Mouse (Mus musculus): ENCODE measurements around the gene Abhd6.

The Abhd6 gene

DNA sequence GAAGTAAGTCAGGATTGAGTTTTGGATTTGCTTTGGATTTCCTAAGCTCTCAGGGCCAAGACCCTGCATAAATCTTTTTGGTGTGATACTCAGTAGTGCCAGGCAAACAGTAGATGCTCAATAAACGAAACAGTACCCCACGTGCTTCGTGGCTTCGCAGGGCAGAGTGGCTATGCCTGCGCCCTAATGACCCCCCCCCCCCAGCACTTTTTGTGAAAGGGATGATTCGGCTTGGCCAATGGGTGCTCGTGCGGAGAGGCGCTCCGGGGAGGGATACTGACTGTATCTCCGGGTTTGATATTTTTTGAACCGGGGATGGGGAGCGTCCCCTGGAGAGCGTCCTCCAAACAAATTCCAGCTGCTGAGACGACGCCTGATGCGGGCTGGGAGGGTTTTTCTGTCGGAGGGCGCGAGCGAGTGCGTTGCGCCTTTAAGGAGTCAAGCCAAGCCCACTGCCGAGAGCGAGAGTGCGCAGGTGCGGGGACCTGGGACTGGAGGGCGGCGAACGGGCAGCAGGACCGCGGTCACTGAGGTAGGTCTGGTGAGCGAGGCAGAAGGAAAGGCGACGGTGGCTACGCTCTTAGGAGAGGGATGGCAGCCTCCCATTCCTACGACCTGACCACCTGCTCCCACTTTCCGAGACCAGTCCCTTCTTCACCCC, at the start of gene Abhd6:
TSS of gene Abhd6 (plus strand) at position 471 of the 661 bp plus-strand sequence.
- peak; percentile 84 to 86 for DNase-seq

DNA sequence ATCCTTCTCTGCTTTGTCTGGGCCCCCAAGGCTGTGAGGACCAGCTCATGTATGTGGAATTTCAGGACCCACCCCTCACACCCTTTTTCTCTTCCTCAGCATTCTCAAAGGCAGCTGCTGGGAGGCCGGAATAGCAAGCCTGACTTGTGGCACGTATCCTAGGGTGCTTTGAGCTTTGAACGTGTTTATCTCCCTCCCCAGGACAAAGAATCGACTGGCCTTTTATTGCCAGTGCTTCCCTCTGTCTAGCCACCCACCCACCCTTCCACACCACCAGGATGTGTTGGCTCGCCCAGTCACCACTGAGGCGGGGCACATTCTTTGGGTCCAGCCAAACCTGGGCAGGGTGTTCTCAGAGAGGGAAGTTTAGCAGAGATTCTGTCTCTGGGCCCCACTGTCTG, 48.6 kb upstream of the Abhd6 start:
- no peak for DNase-seq

DNA sequence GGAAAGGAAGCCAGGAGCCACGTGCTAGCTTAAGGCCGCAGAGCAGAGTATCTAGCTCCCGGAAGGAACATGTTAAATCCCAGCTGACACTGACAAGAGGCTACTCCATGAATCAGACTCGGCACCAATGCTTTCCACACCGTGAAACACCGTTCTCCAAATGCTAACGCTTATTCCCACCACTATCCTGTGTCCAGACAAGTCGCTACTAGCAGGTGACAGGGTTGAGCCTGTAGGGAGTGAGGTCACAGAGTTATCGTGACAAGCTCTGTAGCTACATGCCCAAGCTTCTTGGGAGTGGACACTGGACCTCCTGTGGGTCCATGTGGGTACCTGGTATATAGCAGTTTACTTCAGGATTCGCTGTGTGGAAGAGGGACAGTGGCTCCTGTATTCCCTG, 46.3 kb upstream of the Abhd6 start:
- DNase-seq, result no peak

DNA sequence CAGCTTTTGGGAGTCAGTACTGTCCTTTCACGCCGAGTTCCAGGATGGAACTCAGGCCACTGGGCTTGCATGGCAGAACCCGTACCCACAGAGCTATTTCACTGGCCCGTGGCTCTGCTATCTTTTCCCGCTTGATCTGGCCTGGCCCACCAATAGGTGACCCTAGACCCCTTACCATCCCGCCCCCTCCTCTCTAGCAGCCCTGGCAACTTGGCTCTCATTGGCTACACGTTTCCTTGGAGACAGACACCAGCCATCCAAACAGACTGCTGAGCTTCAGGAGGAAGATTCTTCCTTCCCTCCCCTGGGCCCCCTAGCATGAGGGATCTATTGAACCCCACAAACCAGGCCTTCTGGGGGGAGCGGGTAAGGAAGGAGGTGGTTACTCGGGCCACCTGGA, 45.7 kb upstream of the Abhd6 start, which contains the start of gene Gm45521:
TSS of gene Gm45521 (plus strand) at position 240 of the 400 bp plus-strand sequence.
- no peak for DNase-seq

DNA sequence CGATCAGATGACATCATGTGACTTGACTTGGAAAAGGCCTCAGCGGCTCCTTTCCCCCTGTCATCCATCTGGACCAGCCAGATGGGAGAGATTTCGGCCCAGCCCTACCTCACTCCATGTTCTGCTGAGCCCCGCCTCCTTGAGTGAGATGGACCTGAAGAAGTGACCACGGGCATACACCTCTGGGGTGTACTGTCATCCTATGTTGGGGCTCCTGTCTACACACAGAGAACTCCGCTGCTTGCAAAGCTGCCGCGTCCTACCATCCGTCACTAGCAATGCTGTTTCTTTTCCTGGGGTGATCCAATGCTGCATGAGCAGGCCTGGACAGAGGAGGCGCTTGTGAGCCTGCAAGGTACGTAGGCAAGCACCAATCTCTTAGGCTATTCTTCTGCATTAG, 42.1 kb upstream of the Abhd6 start:
- no peak for DNase-seq

DNA sequence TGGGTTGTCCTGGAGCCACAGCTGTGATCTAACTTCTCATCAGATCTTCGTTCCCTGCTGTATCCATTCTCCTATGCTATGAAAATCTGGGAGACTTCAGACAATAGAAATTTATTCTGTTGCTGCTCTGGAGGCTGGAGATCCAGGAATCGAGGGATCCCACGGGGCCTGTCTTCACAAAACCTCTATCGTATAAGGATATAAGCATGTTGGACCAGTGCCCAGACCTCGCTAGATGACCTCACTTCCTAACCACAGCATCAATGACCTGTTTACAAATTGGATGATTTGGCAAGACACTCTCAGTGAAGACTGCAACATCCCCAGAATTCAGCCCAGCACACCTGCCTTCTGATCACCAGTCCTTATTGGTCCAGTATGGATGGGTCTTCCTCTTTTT, 41.0 kb upstream of the Abhd6 start:
- no peak for DNase-seq

DNA sequence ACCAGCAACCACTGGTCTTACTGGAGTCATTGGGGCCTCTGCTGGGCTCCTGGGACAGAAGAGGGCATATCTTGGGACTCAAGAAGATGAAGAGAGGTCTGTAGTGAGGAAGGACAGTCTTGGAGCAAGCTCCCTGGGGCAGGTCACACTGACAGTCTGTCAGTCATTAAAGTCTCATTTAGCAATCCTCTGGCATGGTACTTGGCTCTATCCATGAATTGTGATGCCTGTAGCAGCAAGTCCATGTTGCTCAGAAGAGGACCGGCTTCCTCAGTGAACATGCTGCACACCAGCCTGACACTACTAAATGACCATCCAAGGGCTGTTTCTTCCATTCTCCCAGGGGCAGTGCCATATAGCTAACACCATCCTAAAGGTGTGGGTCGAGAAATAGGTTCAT, 40.1 kb upstream of the Abhd6 start:
- DNase-seq, result no peak

DNA sequence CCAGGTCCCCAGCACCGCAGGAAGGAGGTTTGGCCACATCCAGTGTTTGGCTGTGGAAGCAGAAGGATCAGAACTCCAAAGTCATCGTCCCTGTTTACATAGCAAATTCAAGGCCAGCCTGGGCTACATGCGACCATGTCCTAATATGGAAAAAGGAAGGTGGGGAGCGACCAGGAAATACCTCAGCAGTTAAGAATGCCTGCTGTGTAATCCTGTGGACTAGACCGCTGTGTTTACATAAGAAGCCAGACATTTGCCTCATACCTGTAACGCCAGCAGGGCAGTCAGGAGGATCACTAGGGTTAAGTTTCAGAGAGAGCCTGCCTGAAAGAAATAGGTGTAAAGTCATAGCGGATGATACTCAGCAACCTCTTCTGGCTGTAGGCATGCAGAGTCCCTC, 39.5 kb upstream of the Abhd6 start:
- no peak for DNase-seq

DNA sequence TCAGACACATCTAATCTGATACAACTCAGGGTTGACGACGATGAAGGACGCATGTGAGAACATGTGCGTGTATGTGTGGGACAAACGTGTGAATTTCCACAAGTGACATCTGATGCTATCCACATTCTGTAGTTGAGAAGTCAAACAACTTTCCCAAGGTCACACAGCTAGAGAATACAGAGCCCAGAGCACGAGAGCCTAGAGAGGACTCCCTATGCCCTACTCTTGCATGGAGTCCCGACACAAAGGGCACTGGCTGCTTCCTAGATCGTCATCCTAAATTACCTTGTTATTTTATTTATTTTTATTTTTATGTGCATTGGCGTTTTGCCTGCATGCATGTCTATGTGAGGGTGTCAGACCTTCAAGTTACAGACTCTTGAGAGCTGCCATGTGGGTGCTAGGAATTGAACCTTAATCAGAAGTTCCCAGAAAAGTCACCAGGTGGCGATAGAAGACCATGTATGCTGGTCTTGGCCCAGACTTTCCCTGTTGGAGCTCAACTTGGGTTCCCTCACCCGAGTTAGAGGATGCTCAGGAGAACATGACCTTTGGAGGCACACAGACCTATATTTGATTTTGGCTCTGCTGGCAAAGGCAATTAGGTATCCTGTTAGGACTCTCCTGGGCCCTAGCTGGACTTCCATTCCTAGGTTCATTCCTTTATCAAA, 38.3 kb upstream of the Abhd6 start:
- DNase-seq, result peak; percentile 82 to 83

DNA sequence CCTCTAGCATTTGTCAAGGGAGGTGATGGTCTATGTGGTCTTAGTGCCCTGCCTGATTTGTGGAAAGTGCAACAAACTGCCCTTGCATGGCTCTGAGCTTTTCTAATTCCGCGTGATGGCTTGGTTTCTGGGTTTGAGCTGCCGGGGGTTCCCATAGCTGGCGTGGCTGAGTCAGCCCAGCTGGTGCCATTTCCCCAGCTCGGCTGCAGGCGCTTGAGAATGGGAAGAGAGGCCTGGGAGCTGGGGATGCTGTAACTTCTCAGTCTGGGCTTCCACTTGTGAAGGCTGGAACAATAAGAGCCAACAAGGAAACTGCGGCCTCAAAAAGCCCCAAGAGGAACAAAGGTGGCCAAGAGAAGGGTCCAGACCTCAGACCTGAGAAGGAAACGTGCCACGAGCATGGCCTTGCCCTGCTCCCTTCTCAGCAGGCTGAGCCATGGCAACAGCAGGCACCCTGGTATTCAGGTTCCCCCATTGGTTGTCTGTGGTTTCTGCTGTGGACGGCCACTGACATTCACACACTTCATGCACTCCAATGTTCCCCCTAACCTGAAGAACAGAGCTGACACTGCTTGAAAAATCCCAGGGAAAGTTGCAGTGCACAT, 30.7 kb upstream of the Abhd6 start:
- DNase-seq, result no peak

DNA sequence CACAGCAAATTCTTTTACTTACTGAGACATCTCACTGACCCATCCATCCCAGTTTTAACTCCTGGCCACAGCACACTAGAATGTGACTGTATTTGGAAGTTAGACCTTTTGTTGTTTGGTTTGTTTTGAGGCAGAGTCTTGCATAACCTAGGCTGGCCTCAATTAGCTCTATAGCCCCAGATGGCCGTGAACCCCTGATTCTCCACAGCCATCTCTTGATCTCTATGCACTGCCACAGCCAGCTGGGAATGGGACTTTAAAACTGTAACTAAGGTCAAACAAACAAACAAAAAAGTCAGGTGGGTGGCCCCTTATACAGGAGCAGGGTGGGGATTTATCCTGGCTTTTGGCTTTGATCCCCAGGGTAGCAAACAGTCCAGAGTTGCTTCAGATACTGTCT, 28.1 kb upstream of the Abhd6 start:
- DNase-seq, result no peak

DNA sequence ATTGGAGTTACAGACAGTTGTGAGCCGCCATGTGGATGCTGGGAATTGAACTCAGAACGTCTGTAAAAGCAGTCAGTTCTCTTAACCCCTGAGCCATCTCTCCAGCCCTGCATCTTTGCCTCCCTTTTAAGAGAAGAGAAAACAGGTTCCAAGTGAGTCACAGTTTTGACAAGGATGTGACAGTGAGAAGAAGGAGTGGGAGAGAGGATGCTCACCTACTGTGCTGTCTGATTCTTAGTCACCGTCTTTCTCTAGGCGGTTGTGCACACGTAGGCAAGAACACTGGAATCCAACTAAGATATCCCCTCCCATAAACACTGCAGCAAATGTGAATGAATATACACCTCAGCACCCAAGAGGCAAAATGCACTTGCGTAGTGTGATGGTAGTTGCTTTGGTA, 27.5 kb upstream of the Abhd6 start:
- DNase-seq, result no peak

DNA sequence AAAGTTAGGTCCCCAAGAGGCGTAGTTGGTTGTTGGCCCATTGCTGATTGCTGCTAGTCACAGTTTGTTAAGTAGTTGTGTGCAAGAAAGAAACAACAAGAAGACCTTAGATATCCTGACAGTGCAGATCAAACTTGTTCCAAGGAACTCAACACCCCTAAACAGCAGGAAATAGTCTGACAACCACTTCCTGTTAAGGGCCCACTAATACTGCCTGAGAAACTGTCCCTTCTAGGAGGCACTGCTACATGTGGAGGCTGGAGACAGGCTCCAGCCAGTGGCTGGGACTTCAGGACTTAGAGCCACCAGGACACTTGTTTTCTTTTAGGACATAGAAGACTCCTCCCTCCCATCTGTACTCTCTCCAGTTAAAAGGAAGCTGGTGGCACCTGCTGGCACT, 25.2 kb upstream of the Abhd6 start:
- no peak for DNase-seq

DNA sequence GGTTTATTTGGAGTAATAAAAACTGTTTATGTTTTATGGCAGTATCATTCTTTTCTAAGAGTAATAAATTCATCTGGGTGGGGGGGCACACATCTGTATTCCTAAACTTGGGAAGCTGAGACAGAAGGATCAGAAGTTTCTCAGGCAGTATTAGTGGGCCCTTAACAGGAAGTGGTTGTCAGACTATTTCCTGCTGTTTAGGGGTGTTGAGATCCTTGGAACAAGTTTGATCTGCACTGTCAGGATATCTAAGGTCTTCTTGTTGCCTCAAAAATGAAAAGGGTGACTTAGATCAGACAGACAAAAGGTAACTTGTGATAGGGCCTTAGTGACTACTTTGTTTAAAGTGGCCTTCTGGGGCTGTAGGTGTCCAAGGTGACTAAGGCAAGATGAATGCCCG, 24.5 kb upstream of the Abhd6 start:
- no peak for DNase-seq

DNA sequence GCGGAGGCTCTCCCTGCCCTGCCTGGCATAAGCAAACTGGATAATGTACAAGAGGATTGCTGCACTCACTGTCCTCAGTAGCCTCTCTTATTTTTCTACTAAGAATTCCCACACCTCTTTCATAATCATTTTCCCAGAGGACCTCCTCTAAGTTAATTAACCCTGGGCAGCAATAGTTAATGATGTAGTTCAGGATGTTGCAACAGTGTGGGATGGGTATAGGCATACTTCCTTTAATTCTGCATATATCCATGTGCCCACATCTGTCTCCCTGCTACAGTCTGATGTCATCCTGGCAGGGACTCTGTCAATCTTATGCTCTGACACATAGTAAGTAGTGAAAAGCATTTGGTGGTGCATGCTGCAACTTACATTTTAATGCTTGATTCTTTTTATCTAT, 21.5 kb upstream of the Abhd6 start:
- no peak for DNase-seq

DNA sequence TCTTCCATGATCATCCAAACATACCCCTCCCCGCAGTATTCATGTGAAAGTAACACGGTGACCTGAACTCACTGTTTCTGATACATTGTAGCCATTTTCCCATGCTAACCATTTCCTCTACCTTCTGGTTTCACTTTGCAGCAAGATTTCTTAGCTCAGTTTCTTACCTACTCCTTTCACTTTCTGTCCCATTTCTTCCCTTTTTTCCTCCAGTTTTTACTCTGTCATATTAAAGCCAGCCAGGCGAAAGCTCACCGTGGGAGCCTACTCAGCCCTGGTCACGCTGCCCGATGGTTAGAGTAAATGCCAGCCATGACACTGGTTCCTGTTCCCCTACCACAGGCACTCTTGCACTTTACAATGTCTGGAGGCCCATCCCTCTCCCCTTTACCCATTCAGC, 15.8 kb upstream of the Abhd6 start:
- peak in 1 of 2 experiments; percentile 35 for DNase-seq

DNA sequence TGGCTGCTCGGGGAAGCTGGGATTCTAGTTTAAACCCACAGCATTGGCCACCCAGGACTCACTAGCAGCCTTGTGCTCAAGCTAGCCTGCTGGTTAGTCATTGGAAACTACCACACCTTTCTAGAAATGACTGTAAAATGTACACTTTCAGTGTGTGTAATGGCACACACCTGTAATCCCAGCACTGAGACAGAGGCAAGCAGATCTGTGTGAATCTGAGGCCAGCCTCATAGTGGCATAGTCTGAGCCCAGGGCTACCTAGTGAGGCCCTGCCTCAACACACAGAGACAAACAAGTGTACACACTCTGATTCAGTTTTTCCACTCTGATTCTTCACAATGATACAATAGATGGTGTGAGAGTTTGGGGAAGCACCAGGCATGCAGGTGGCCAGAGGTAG, 13.3 kb upstream of the Abhd6 start:
- no peak for DNase-seq

DNA sequence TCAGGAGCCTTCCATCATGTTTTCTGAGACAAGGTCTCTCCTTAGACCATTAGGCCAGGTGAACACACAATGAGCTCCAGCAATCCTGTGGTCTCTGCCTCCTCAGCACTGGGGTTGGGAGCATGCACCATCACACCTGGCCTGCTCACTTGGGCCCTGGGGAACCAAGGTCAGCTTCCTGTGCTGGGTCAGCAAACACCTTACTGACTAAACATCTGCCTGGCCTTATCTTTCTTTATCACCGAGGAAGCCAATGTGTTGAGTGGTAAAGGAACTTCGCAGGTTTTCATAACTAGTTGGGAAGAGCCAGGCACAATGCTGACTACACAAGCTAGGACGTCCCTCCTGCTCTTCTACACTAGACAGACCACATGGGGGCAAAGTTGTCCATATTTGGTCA, 12.7 kb upstream of the Abhd6 start:
- no peak for DNase-seq

DNA sequence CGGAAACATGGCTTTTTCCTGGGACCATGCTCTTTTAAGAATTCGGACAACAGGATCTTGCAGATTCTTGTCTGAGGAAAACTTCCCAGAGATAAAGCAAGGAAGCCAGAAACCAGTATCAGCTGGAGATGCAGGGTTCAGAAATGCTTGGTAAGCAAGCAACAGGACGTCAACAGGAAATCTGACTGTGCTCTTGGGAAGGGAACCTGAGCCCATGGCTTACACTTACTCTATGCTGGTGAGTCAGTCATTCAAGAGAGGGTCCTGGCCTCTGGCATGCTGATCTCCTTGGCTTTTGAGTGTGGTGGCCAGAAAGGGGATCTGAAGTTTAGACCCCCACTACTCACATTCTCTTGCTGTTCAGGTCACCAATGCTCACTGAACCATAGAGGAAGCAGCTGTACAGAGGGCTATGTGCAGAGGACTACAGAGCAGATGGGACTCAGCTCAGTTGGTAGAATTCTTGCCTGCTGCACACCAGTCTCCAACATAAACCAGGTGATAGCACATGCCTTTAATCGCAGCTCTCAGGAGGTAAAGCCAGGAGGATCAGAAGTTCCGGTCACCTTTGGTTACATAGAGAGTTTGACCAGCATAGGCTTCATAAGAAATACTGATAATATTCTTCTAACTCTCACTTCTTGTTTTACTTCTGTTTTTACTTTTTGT, 11.5 kb upstream of the Abhd6 start:
- DNase-seq, result peak; percentile 41 to 54

DNA sequence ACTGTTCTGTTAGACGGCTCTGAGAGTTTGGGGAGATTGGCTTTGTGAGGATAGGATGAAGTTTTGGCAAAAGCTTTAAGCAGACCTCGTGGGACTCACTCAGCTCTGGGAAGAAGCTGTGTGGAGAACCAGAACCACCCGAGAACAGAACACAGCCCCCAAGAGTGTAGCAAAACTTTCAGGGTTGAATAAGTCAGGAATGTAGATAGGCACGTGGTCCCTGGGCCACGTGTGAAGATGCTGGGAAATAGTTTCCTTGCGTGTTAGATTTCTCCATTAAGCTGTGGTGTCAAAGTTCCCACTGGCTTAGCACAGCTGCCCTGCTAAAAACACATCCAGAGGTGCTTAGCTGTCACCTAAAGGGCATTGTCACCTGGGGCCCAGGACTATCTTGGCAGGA, 10.5 kb upstream of the Abhd6 start:
- no peak for DNase-seq

DNA sequence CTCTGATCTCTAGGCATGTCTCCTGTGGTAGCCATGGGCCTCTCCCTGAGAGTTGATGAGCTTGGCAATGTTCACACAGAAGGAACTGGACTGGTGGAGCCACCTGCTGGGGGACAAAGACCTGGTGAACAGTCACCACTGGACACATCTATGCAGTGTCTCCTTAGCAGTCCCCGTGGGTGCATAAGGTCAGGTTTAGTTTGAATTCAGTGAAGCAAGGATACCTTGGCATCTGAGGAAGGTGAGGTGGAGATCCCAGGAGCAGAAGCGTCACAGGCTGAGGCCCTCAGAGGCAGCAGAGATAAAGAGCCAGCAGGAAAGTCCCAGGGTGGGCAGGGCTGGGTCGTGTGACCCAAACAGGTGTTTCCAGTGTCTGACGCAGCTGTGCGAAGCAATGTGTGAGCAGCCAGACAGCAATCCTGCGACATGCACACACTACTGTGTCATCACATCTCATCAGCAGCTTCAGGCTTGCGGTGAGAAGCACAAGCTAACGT, 8.4 kb upstream of the Abhd6 start, which contains the start of gene Dnase1l3:
TSS of gene Dnase1l3 (minus strand) at position 303 of the 497 bp plus-strand sequence.
- DNase-seq, result peak; percentile 76 to 77

DNA sequence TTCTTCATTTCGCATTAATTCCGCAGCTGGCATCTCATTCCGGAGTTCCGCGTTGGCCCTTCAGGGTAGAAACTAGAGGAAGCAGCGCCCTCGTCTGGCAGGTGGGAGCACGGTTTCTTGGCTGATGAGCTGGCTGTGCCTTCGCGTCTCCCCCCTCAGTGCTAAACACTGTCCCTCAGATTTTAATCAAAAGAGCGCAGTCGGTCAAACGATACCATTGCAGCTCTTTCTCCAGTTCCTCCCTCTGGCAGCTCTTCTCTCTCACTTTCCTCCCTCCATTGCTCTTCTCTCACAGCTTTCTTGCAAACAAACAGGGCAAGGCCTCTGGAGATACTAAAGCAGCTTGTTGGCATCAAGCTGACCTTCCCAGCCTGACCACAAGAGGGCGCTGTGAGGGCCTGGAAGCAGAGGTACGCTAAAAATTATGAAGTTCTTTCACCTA, 5.4 kb upstream of the Abhd6 start:
- peak; percentile 96 for DNase-seq

DNA sequence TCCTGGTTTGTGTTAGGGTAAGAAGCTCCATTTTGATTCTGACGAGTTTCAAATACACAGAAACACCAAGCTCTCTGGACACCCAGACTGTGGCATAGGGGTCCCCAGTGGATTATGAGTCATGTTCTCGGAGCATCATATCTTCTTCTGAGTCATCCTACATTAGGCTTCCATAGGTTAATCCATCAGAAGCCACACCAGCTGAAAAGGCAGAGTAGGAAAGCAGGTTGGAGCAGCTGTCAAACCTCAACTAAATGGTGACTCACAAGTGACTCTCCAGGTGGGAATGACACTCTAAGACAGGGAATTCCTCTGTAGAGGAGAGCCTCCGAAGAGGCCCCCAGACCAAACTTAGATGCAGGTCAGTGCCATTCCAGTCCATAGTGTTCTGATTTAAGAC, 3.7 kb upstream of the Abhd6 start:
- no peak for DNase-seq

DNA sequence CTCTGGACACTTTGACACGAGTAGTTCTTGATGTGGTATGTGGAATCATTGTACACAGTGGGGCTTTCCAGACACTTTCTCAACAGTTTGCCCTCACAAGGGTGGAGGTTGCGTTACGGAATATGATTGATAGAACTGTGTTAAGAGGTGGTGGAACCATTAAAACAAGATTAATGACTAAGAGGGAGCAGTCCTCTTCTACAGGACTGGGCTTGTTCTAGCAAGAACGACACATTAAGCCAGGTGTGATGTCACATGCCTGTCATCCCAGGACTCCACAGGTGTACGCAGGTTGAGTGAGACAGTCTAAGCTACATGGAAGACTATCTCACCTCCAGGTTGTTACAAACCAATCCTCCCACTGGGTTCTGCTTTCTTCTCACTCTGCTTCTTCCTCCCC, 3.3 kb upstream of the Abhd6 start:
- no peak for DNase-seq
